Mouse (Mus musculus): ENCODE measurements around the gene Fam19a5. TPM values are rescaled to one million over a fixed set of nuclear protein-coding genes. Genes with fewer than 3 reads are reported as not detected.

The Fam19a5 gene
- polyA plus RNA-seq, 1 experiment from 2014 or later: 30.1 TPM

DNA sequence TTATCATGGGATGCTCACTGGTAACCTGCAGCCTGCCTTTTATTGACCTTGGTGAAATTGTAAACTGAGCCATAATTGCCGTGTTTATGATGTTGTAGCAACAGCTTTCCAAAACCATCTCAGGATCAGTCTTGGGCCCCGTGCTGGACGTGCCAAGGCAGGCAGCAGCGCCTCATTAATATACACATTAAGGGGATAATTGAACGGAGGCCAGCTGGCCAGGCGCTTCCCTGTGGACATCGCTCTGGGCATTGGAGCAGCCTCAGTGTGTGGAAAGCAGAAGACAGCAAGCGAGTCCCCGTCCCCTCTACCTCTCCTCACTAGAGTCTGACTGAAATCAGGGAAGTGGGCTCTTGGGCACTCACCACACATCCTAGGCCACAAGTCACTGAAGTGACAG lies 127.8 kb downstream of the Fam19a5 start:
- Histone ChIP-seq H3K36me3 (no peaks in the 10 kb centered on the region), H3K9me3 (replicated peaks) (no peaks in the 10 kb centered on the region), H3K9ac (replicated peaks) (no peak overlapping the region), H3K4me1 (peaks cover 27% of the 10 kb centered on the region), H3K27ac (replicated peaks) (no peak overlapping the region), H3K4me2 (no peak overlapping the region), H3K4me3 (replicated peaks) (no peak overlapping the region), H3K27me3 (replicated peaks) (no peaks in the 10 kb centered on the region)
- ATAC-seq (ENCODE audit: low FRiP score): 0 out of 2 replicates have a peak, but pooled peaks have one; percentile 40
- WGBS: 34% methylated on average over 9 of the region's 9 CpGs

DNA sequence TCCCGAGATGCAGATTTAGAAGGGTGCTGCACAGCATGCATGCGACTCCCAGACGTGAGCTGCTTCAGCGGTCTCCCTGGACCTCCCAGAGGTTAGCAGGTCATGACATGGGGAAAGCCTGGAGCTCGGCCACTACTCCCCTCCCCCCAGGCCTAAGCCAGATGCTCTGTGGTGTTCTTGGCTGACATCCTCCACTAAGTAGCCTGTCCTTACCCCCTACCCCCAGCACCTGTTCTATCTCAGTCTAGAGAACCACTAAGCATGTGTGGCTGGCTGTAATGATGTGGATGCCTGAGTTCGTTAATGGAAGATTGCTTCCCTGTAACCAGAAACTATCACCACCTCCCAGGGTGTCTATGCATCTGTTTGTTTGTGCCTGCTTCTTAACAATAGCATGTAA lies 134.6 kb downstream of the Fam19a5 start:
- no peaks in the 10 kb centered on the region for H3K27me3 ChIP-seq (replicated peaks)
- no peak overlapping the region for H3K4me3 ChIP-seq (replicated peaks)
- H3K4me2 ChIP-seq: no peak overlapping the region
- peaks cover 14% of the 10 kb centered on the region for H3K4me1 ChIP-seq
- H3K27ac ChIP-seq (replicated peaks): 0 out of 2 replicates have a peak overlapping the region, but pooled peaks have one; percentile 6
- no peaks in the 10 kb centered on the region; the same call in 1 of the 2 replicates for H3K36me3 ChIP-seq
- 0 out of 2 replicates have a peak, but pooled peaks have one; percentile 29 for ATAC-seq (ENCODE audit: low FRiP score)
- H3K9me3 ChIP-seq (replicated peaks): no peaks in the 10 kb centered on the region
- no peak overlapping the region for H3K9ac ChIP-seq (replicated peaks)
- 54% methylated on average over 6 of the region's 6 CpGs for WGBS

DNA sequence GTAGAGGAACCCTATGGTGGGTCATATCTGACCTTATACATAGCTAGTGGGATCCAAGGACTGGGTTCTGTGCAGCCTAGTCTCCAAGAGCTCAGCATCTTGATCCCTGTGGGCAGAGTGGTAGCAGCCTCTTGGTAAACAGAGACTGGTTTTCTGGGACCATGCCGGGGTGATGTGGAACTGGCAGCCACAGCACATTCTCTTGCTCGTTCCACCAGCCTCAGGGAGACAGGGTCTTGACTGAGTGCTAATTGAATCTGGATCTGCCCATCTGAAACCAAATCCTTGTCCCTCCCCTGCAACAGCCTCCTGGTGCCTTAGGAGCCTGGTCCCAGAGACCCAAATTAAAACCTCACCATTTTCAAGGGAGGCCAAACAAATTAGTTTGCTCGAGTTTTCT lies 138.3 kb downstream of the Fam19a5 start:
- H3K27me3 ChIP-seq (replicated peaks): no peaks in the 10 kb centered on the region
- no peak overlapping the region for H3K4me3 ChIP-seq (replicated peaks)
- no peak for ATAC-seq (ENCODE audit: low FRiP score)
- no peak overlapping the region for H3K9ac ChIP-seq (replicated peaks)
- no peaks in the 10 kb centered on the region for H3K9me3 ChIP-seq (replicated peaks)
- 79% methylated on average over 3 of the region's 3 CpGs for WGBS
- peaks cover 30% of the 10 kb centered on the region for H3K4me1 ChIP-seq
- no peak overlapping the region for H3K27ac ChIP-seq (replicated peaks)
- H3K4me2 ChIP-seq: no peak overlapping the region
- no peaks in the 10 kb centered on the region; the same call in 1 of the 2 replicates for H3K36me3 ChIP-seq

DNA sequence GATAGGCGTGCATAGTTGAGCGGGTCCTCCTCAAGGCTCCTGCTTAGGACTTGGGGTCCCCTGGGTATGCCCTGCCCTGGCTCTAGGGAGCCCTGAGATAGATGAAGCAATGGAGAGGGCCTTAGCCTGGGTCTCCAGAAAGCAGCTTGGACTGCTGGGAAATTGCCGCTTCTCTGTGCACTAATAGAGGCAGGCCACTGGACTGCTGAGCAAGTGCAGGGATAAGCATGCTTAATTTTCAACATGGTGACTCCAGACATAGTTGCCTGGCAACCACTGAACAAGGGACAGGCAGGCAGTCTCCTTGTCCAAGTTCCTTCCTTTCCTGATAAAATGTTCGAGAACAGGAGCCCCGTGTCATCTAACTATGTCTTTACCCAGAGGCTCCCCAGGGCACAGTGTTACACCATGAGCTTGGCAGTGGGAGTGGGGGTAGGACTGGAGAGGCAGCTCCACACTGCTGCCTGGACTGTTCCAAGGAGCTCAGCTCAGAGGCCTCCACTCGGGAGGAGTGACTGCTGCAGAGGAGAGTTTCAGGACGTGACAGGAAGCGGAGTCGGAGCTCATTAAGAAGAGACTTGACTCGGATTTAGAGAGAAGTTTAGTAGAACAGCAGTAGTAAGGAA lies 142.4 kb downstream of the Fam19a5 start:
- Histone ChIP-seq H3K27me3 (replicated peaks) (no peaks in the 10 kb centered on the region), H3K4me2 (no peak overlapping the region), H3K27ac (replicated peaks) (peak overlapping the region; percentile 9; the same call in 1 of the 2 replicates), H3K4me1 (peaks cover 22% of the 10 kb centered on the region), H3K4me3 (replicated peaks) (no peak overlapping the region), H3K9me3 (replicated peaks) (no peaks in the 10 kb centered on the region), H3K36me3 (peaks cover 5% of the 10 kb centered on the region; the same call in 1 of the 2 replicates), H3K9ac (replicated peaks) (no peak overlapping the region)
- WGBS: 56% methylated on average over 10 of the region's 10 CpGs
- ATAC-seq (ENCODE audit: low FRiP score): peak; percentile 66

DNA sequence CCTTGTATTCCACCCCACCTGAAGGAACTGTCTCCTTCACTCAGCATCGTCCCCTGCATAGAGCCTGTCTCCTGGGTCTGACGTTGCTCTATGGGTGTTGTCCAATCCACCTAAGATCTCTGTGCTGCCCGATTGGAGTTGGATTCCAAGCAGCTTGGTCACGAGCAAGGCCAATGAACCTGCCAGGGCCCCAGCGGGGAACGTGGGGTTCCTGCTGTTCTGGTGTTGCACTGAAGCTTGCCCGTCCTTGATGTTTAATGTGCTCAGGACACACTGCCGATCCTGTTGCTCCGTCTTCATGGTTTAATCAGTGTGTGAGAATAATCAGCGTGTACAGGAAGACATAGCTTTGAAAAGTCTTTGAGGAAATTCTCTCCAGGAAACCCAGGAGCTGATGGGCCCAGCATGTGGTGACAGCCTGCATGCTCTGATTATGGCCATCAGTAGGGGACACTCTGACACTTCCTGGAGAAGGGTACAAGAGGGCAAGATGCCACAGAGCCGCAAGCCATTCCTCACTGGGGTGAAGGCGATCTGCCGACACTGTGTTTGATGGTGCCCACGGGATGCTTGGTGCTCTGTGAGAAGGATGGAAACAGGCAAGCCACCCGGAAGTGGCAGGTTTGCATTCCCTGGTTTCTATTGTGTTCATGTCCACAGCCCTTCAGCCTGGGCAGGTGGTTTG lies 147.3 kb downstream of the Fam19a5 start:
- Histone ChIP-seq H3K4me2 (no peak overlapping the region), H3K9me3 (replicated peaks) (no peaks in the 10 kb centered on the region), H3K27me3 (replicated peaks) (no peaks in the 10 kb centered on the region), H3K4me3 (replicated peaks) (no peak overlapping the region), H3K4me1 (peaks cover 12% of the 10 kb centered on the region), H3K36me3 (0 out of 2 replicates have a peak, but pooled peaks cover 5% of the 10 kb centered on the region), H3K27ac (replicated peaks) (no peak overlapping the region), H3K9ac (replicated peaks) (no peak overlapping the region)
- ATAC-seq (ENCODE audit: low FRiP score): no peak
- WGBS: 78% methylated on average over 15 of the region's 15 CpGs

DNA sequence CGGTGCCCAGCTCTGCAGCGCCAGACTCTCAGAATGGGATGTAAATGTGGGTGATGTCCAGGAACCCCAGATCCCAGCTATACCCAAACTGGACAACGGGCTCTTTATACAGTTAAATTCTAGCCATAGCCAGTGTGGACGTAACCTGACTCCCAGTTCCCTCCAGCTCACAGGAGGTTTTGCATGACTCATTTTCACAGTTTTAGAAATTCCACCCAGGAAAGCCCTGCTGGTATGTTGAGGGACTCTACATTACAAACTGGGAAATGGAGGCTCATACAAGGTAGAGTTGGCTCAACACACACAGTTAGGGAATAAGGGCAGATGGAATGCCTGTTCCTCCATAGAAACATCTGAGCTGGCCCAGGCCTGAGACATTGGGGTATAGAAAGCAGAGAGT lies 147.9 kb downstream of the Fam19a5 start:
- Histone ChIP-seq H3K9me3 (replicated peaks) (no peaks in the 10 kb centered on the region), H3K4me3 (replicated peaks) (no peak overlapping the region), H3K27me3 (replicated peaks) (no peaks in the 10 kb centered on the region), H3K9ac (replicated peaks) (no peak overlapping the region), H3K36me3 (0 out of 2 replicates have a peak, but pooled peaks cover 5% of the 10 kb centered on the region), H3K4me2 (no peak overlapping the region), H3K4me1 (peaks cover 12% of the 10 kb centered on the region), H3K27ac (replicated peaks) (no peak overlapping the region)
- 91% methylated on average over 4 of the region's 4 CpGs for WGBS
- no peak for ATAC-seq (ENCODE audit: low FRiP score)

DNA sequence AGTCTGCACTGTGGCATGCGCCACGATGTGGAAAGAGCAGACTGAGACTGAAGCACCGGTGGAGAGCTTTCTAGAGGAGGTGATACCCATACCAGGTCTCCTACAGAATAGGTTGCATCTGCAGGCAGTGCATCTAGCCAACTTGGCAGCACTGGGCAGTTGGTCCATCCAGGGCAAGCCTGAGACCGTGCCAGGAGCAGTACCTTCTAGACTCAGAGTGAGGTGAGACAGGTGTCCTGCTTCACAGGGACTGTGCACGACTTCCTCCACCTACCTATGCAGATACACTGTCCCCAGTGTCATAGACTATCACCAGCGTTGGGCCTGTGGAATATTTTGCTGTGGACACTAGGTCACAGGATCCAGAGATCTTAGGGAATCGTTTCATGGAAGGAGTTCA lies 148.3 kb downstream of the Fam19a5 start:
- no peak overlapping the region for H3K4me2 ChIP-seq
- 95% methylated on average over 7 of the region's 7 CpGs for WGBS
- no peak overlapping the region for H3K27ac ChIP-seq (replicated peaks)
- no peak overlapping the region for H3K9ac ChIP-seq (replicated peaks)
- 0 out of 2 replicates have a peak, but pooled peaks cover 5% of the 10 kb centered on the region for H3K36me3 ChIP-seq
- no peak for ATAC-seq (ENCODE audit: low FRiP score)
- H3K4me1 ChIP-seq: peaks cover 15% of the 10 kb centered on the region
- no peak overlapping the region for H3K4me3 ChIP-seq (replicated peaks)
- no peaks in the 10 kb centered on the region for H3K27me3 ChIP-seq (replicated peaks)
- H3K9me3 ChIP-seq (replicated peaks): no peaks in the 10 kb centered on the region

DNA sequence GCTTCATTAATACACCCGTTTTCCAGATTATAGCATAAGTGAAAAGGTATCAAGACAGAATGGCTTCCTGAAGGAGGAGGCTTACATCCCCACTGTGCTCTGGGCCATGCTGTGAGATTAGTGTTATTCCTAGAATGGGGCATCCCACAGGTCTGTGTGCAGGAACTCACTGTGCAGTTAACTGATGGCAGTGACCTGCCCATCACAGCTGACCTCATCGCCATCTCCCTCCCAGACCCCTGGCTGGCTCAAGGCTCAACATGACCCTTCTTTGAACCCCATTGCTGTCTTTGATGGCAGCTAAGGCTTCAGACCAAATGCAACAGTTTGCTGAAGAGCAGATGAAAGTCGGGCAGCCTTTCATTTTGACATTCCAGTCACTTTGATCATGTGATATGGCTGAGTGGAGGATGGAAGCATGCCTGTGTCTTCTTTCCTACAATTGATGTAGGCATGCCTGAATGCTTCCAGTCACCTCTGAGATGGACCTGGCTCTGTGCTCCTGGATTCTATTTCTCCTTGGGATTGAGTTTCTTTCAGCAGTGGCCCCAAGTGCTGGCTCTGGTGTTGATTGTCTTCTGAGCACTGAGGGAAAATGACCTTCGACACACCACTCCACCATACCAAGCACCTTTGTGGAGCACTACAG lies 148.9 kb downstream of the Fam19a5 start:
- Histone ChIP-seq H3K27ac (replicated peaks) (no peak overlapping the region), H3K9ac (replicated peaks) (no peak overlapping the region), H3K9me3 (replicated peaks) (no peaks in the 10 kb centered on the region), H3K4me2 (no peak overlapping the region), H3K4me3 (replicated peaks) (no peak overlapping the region), H3K27me3 (replicated peaks) (no peaks in the 10 kb centered on the region), H3K36me3 (0 out of 2 replicates have a peak, but pooled peaks cover 5% of the 10 kb centered on the region), H3K4me1 (peaks cover 18% of the 10 kb centered on the region)
- no peak for ATAC-seq (ENCODE audit: low FRiP score)
- WGBS: 92% methylated on average over 4 of the region's 4 CpGs

DNA sequence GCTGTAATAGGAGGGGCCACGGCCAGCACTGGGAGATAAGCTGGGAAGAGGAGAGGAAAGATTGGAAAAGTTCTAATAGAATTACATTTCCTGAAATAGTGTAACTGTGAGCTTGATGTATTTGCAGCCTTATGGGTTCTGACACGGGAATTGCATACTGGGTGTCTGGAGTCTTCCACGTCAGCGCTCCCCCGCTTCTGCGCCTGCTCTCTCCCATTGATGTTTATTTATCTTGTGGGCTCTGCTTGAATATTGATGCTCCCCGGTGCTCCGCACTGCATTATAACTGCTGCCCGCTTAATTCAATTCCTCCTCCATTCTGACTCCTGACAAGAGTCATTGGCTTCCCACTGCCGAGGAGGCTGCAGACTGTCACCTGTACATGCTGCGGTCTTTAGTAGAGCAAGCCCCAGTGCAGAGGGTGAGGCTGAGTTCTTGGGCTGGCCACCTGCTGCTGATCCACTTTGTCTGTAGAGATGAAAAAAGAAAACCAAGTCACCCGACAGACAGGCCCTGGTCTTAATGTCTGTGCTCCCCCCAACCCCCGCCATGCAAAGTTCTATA lies 153.4 kb downstream of the Fam19a5 start:
- 0 out of 2 replicates have a peak, but pooled peaks cover 4% of the 10 kb centered on the region for H3K9me3 ChIP-seq (replicated peaks)
- no peaks in the 10 kb centered on the region for H3K27me3 ChIP-seq (replicated peaks)
- WGBS: 40% methylated on average over 13 of the region's 13 CpGs
- H3K4me1 ChIP-seq: peaks cover 32% of the 10 kb centered on the region
- peak overlapping the region; percentile 29; the same call in 1 of the 2 replicates for H3K27ac ChIP-seq (replicated peaks)
- no peak for ATAC-seq (ENCODE audit: low FRiP score)
- H3K4me3 ChIP-seq (replicated peaks): no peak overlapping the region
- H3K9ac ChIP-seq (replicated peaks): no peak overlapping the region
- H3K36me3 ChIP-seq: peaks cover 8% of the 10 kb centered on the region; the same call in 1 of the 2 replicates
- H3K4me2 ChIP-seq: no peak overlapping the region

DNA sequence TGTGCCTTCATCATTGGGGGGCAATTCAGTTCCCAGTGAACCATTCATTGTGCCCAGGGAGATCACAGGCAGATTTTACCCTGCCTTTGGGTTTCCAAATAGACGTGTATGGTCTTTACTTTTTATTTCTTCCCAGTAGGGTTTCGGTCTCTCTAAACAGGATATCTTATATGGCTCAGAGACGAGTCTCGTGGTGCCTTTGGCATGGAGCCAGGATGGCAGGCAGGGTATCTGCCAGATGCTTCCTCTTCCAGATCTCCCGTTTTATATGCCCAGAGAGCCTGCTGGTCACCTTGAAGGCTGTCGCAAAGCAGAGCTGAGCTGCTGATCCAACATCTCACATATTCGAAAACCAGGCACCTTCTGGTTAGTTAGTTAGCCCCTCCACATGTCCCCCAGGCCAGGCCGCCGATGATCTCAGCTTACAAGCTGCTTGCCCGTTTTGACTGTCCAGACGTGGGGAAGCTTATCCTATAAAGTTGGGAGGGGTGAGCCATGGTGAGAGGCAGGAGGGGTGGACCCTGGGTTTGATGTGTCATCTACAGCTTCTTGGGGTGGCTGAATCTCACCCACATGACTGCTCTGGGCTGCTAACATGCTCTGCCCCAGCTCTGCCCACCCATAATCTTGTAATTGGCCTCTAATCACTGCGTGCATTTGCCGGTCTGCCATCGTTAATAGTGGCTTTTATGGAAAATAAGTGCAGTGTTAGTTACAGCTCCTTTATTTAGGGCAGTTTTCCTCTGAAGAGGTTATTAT lies 154.6 kb downstream of the Fam19a5 start:
- H3K9me3 ChIP-seq (replicated peaks): 0 out of 2 replicates have a peak, but pooled peaks cover 4% of the 10 kb centered on the region
- H3K4me2 ChIP-seq: no peak overlapping the region
- H3K4me1 ChIP-seq: peaks cover 32% of the 10 kb centered on the region
- H3K27ac ChIP-seq (replicated peaks): peak overlapping the region; percentile 51
- no peak for ATAC-seq (ENCODE audit: low FRiP score)
- WGBS: 36% methylated on average over 14 of the region's 14 CpGs
- H3K4me3 ChIP-seq (replicated peaks): no peak overlapping the region
- H3K9ac ChIP-seq (replicated peaks): no peak overlapping the region
- H3K36me3 ChIP-seq: peaks cover 8% of the 10 kb centered on the region; the same call in 1 of the 2 replicates
- H3K27me3 ChIP-seq (replicated peaks): no peaks in the 10 kb centered on the region

DNA sequence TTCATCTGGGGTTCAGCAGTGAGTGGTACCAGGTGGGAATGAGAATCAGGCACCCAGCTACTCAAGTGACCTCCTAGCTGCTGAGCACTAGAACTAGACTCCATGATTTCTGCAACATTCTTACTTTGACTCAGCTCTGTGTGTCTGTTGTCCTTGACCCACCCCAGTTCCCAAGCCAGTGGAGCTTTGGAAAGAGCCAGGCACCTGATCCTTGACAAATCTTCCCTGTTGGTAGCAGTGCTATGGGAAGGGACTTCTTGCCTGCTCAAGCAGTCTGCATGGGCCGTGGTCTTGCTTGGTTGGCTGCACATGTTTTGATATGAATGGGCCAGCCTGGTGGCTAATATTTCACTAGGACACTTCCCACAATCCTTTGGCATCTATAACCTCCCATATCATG lies 158.7 kb downstream of the Fam19a5 start:
- 0 out of 2 replicates have a peak, but pooled peaks cover 4% of the 10 kb centered on the region for H3K9me3 ChIP-seq (replicated peaks)
- no peak for ATAC-seq (ENCODE audit: low FRiP score)
- no peaks in the 10 kb centered on the region for H3K27me3 ChIP-seq (replicated peaks)
- WGBS: 100% methylated on average over 1 of the region's 1 CpGs
- H3K4me2 ChIP-seq: no peak overlapping the region
- no peak overlapping the region for H3K4me3 ChIP-seq (replicated peaks)
- peaks cover 8% of the 10 kb centered on the region; the same call in 1 of the 2 replicates for H3K36me3 ChIP-seq
- H3K27ac ChIP-seq (replicated peaks): no peak overlapping the region
- H3K9ac ChIP-seq (replicated peaks): no peak overlapping the region
- H3K4me1 ChIP-seq: peaks cover 16% of the 10 kb centered on the region

Data from neural tube, embryonic 15.5 days (tissue).